Mouse (Mus musculus) heart, postnatal 0 days (tissue): Measurements from ENCODE around the gene Chst1. TPM values are rescaled to one million over a fixed set of nuclear protein-coding genes. Genes with fewer than 3 reads are reported as not detected.

ENCODE experiments used
- ATAC-seq: fragments of 200-750 bp; cut with Nextera tagmentation; 2 replicates; pipeline ENCODE4 v1.8.0; 2017; ENCODE audit warnings: low read depth, moderate number of reproducible peaks, moderate library complexity; ENCODE audit not compliant: insufficient read depth
- DNase-seq: peaks from one replicate; pipeline ENCODE4 v3.0.0-alpha.2; 2016; ENCODE audit warnings: low spot score
- H3K27ac ChIP-seq: fragments of 300-500 bp; sonication (generic); 2 replicates; pipeline ENCODE4 v1.5.1; 2014; ENCODE audit warnings: low read depth, mild to moderate bottlenecking
- H3K27me3 ChIP-seq: fragments of 300-500 bp; sonication (generic); 2 replicates; pipeline ENCODE4 v1.6.1; 2014; ENCODE audit warnings: low read length, mixed read lengths; ENCODE audit not compliant: control insufficient read depth, insufficient read depth
- H3K36me3 ChIP-seq: fragments of 300-500 bp; sonication (generic); replicated peaks from 2 replicates; pipeline ENCODE4 v1.6.1; 2014; ENCODE audit warnings: low read length, mixed read lengths; ENCODE audit not compliant: control insufficient read depth, insufficient read depth
- H3K4me1 ChIP-seq: fragments of 300-500 bp; sonication (generic); 2 replicates; pipeline ENCODE4 v1.6.1; 2014; ENCODE audit warnings: antibody characterized with exemption; ENCODE audit not compliant: control insufficient read depth, insufficient read depth
- H3K4me2 ChIP-seq: fragments of 300-500 bp; sonication (generic); 2 replicates; pipeline ENCODE4 v1.6.1; 2014; ENCODE audit warnings: low read depth, mild to moderate bottlenecking, low read length, moderate library complexity
- H3K4me3 ChIP-seq: fragments of 300-500 bp; sonication (generic); 2 replicates; pipeline ENCODE4 v1.5.1; 2014; ENCODE audit warnings: low read depth, low read length
- H3K9ac ChIP-seq: fragments of 300-500 bp; sonication (generic); replicated peaks from 2 replicates; pipeline ENCODE4 v1.6.1; 2014; ENCODE audit warnings: low read depth, low read length, mixed read lengths
- H3K9me3 ChIP-seq: fragments of 300-500 bp; sonication (generic); replicated peaks from 2 replicates; pipeline ENCODE4 v1.6.1; 2016; ENCODE audit warnings: low read length; ENCODE audit not compliant: control insufficient read depth
- CTCF ChIP-seq: IDR thresholded peaks from 2 replicates; pipeline ENCODE4 v1.5.1; 2016; ENCODE audit warnings: antibody characterized with exemption, control low read depth, low read depth
- EP300 ChIP-seq: IDR thresholded peaks from 2 replicates; pipeline ENCODE4 v1.6.1; 2016; ENCODE audit warnings: antibody characterized with exemption, low read depth
- WGBS: fragments of 180-500 bp; shearing (Covaris S2); extraction: QIAGEN DNeasy Blood & Tissue Kit; methylation state at CpG from one replicate; pipeline ENCODE4 v1.1.7; 2014; 5-methylcytosine and 5-hydroxymethylcytosine counted together
- polyA plus RNA-seq: library from polyadenylated mRNA; unstranded; fragments of >200 nt; fragmentation: Nextera tagmentation; extraction: Ambion mirVana; gene quantifications from 2 replicates; pipeline ENCODE4 v1.2.1, GENCODE M21; 2015
- total RNA-seq: library from RNA; depleted of rRNA; stranded (reverse); fragments of >200 nt; gene quantifications from 2 replicates; pipeline ENCODE4 v1.2.3, GENCODE M21; 2014; ENCODE audit warnings: low replicate concordance

The Chst1 gene
- total and polyA plus RNA-seq, 2 experiments from 2014 or later, result 1.5 to 2.3 TPM

DNA sequence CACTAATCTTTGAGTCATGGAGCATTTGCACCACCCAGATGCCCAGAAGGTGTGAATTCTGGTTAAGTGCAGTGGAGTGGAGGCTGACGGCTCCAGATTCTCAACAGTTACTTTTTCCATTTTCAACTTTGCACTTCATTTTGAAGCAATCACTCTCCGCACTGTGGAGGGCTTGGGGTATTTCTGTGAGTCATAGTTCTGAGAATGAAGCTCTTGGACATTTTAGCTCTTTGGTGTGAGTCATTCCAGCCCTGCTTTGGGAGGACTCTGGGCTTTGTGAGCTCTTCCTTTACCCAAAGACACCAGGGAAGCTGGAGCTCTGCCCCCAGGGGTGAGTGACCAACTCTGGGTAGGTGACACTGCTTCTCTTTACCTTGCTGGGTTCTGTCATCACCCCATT is 28.1 kb downstream of the Chst1 start:
- Histone ChIP-seq H3K4me1 (no peaks in the 10 kb centered on the region), H3K9ac (no peak overlapping the region), H3K4me2 (no peak overlapping the region), H3K4me3 (no peak overlapping the region), H3K9me3 (no peaks in the 10 kb centered on the region), H3K36me3 (no peaks in the 10 kb centered on the region), H3K27ac (no peak overlapping the region), H3K27me3 (no peaks in the 10 kb centered on the region)
- WGBS, result 33% methylated on average over 2 of the region's 2 CpGs
- ATAC-seq (no peak), DNase-seq (no peak)
- TF ChIP-seq CTCF (no peak), EP300 (no peak)

DNA sequence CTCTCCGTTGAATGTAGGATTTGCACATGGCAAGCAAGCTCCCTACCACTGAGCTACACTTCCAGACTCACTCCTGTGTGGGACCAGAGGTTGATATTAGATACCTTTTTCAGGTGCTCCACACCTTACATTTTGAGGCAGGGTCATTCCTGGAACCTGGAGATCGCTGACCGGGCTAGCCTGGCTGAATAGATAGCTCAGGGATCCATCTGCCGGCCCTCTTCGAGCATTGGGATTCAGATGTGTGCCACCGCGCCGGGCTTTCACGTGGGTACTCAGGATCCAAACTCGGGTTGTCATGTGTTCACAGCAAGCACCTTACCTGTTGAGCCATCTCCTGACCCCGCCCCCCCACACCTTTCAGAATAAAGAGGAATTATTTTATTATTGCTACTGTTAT is 31.3 kb downstream of the Chst1 start:
- ATAC-seq, result no peak
- H3K36me3 ChIP-seq, result no peaks in the 10 kb centered on the region
- no peak overlapping the region for H3K9ac ChIP-seq
- H3K4me3 ChIP-seq, result no peak overlapping the region
- H3K27ac ChIP-seq, result no peak overlapping the region
- H3K27me3 ChIP-seq, result no peaks in the 10 kb centered on the region
- TF ChIP-seq CTCF (no peak), EP300 (no peak)
- no peaks in the 10 kb centered on the region for H3K9me3 ChIP-seq
- no peak for DNase-seq
- no peaks in the 10 kb centered on the region for H3K4me1 ChIP-seq
- 79% methylated on average over 11 of the region's 11 CpGs for WGBS
- no peak overlapping the region for H3K4me2 ChIP-seq

DNA sequence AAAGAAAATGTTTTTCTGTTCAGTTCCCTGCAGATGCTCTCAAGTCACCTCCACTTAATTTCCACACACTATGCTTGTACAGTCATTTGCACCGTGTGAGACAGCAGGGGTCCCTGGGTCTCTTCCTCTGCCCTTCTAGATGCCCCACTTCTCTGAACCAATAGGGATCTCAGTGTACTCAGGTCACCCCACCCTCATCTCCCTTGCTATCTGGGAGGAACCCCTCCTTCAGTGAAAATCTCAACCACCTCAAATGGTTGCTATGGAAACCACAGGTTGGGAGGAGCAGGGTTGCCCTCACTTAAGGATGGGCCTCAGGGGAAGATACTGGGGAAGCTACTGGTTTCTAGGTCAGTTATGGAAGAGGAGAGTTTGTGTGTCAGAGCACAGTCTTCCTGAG is 32.5 kb downstream of the Chst1 start:
- Histone ChIP-seq H3K27me3 (no peaks in the 10 kb centered on the region), H3K4me2 (no peak overlapping the region), H3K27ac (no peak overlapping the region), H3K9ac (no peak overlapping the region), H3K4me3 (no peak overlapping the region), H3K36me3 (no peaks in the 10 kb centered on the region), H3K4me1 (no peaks in the 10 kb centered on the region), H3K9me3 (no peaks in the 10 kb centered on the region)
- no peak for DNase-seq
- no peak for TF ChIP-seq CTCF
- TF ChIP-seq EP300, result no peak
- no peak for ATAC-seq
- WGBS, result 68% methylated on average over 1 of the region's 1 CpGs

DNA sequence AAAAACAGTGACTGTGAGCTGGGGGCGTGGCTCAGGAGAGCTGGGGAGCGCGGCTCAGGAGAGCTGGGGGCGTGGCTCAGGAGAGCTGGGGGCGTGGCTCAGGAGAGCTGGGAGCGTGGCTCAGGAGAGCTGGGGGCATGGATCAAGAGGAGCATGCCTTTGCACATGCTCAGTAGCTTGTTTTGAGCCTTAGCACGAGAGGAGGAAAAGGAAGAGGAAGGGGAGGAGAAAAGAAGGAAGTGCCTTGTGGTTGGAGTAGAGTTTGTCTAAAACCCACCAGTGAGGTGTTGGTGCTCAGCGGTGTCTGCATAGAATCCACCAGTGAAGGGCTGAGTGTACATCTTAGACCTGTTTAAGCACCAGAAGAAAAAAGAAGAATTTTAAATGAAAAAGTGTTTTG is 41.0 kb downstream of the Chst1 start:
- no peak for DNase-seq
- H3K27ac ChIP-seq, result no peak overlapping the region
- no peaks in the 10 kb centered on the region for H3K36me3 ChIP-seq
- no peaks in the 10 kb centered on the region for H3K9me3 ChIP-seq
- H3K4me2 ChIP-seq, result no peak overlapping the region
- H3K27me3 ChIP-seq, result no peaks in the 10 kb centered on the region
- H3K4me3 ChIP-seq, result no peak overlapping the region
- TF ChIP-seq CTCF (no peak), EP300 (no peak)
- no peak for ATAC-seq
- 16% methylated on average over 8 of the region's 8 CpGs for WGBS
- H3K9ac ChIP-seq, result no peak overlapping the region
- H3K4me1 ChIP-seq, result no peaks in the 10 kb centered on the region

DNA sequence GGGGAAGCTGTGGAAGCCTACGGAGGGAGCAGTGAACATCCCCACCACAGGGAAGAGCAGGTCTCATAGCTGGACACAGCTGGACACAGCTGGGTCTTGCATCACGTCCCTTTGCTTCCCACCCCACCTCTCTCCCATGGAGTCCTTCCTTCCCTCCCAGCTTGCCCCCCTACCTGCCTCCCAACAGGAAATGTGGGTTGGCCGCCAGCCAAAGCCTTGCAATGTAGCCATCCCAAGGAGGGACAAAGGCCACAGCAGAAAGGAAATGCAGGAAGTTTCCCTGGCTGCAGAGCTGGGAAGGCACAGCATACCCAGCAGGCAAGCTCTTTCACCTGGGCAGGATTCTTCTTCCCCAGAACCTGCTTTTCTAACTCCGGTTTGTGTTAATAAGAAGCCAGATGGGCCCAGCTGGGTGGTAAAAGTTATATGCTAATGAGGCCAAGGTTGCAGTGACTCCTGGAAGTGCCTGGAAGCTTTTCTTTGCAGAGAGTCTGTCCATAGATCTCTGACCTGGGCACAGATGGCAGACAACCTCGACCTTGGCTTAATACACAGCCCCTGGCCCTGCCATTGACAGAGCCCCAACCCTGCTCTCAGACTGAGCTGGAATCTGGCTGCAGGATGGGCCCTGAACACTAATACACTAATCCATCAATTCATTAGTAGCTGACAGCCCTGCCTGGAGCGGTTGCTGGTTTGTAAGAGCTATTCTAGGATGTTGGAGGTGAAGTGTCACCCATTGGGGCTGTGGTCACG is 46.0 kb downstream of the Chst1 start:
- DNase-seq, result peak; percentile 11
- Histone ChIP-seq H3K9ac (no peak overlapping the region), H3K36me3 (no peaks in the 10 kb centered on the region), H3K4me2 (no peak overlapping the region), H3K9me3 (no peaks in the 10 kb centered on the region), H3K27me3 (no peaks in the 10 kb centered on the region), H3K27ac (no peak overlapping the region), H3K4me3 (no peak overlapping the region), H3K4me1 (0 out of 2 replicates have a peak, but pooled peaks cover 3% of the 10 kb centered on the region)
- 38% methylated on average over 7 of the region's 7 CpGs for WGBS
- peak; percentile 60; the same call in 1 of the 2 replicates for ATAC-seq
- TF ChIP-seq EP300 (0 out of 2 replicates have a peak, but pooled peaks have one; percentile 30), CTCF (no peak)
